Mouse (Mus musculus) intestine, embryonic 14.5 days (tissue): ENCODE measurements around the gene Psmd9. TPM values are rescaled to one million over a fixed set of nuclear protein-coding genes. Genes with fewer than 3 reads are reported as not detected.

Experiments used
- ATAC-seq: fragments of 200-750 bp; cut with Nextera tagmentation; replicated peaks from 2 replicates; pipeline ENCODE4 v1.8.0; 2017; ENCODE audit warnings: low read depth, moderate number of reproducible peaks, moderate TSS enrichment, moderate library complexity; ENCODE audit not compliant: low FRiP score, low TSS enrichment
- DNase-seq: peaks from one replicate; pipeline ENCODE4 v3.0.0-alpha.2; 2018; ENCODE audit warnings: low spot score
- H3K27ac ChIP-seq: fragments of 300-500 bp; sonication (generic); 2 replicates; pipeline ENCODE4 v1.5.1; 2014; ENCODE audit warnings: low read depth, mild to moderate bottlenecking, control low read depth
- H3K27me3 ChIP-seq: fragments of 300-500 bp; sonication (generic); replicated peaks from 2 replicates; pipeline ENCODE4 v1.6.1; 2014; ENCODE audit warnings: low read length, control low read depth; ENCODE audit not compliant: control insufficient read depth, insufficient read depth
- H3K36me3 ChIP-seq: fragments of 300-500 bp; sonication (generic); 2 replicates; pipeline ENCODE4 v1.6.1; 2014; ENCODE audit warnings: low read length, control low read depth; ENCODE audit not compliant: control insufficient read depth, insufficient read depth
- H3K4me1 ChIP-seq: fragments of 300-500 bp; sonication (generic); replicated peaks from 2 replicates; pipeline ENCODE4 v1.6.1; 2014; ENCODE audit warnings: low read length, control low read depth, mixed read lengths; ENCODE audit not compliant: control insufficient read depth, insufficient read depth
- H3K4me2 ChIP-seq: fragments of 300-500 bp; sonication (generic); 2 replicates; pipeline ENCODE4 v1.6.1; 2014; ENCODE audit warnings: low read length
- H3K4me3 ChIP-seq: fragments of 300-500 bp; sonication (generic); 2 replicates; pipeline ENCODE4 v1.5.1; 2014; ENCODE audit warnings: low read depth, low read length, control low read depth, mixed read lengths
- H3K9ac ChIP-seq: fragments of 300-500 bp; sonication (generic); 2 replicates; pipeline ENCODE4 v1.6.1; 2014; ENCODE audit warnings: mild to moderate bottlenecking, low read length
- H3K9me3 ChIP-seq: fragments of 300-500 bp; sonication (generic); 2 replicates; pipeline ENCODE4 v1.6.1; 2016; ENCODE audit warnings: low read length, control low read depth; ENCODE audit not compliant: control insufficient read depth
- WGBS: fragments of 180-500 bp; shearing (Covaris S2); extraction: QIAGEN DNeasy Blood & Tissue Kit; methylation state at CpG from one replicate; pipeline ENCODE4 v1.1.7; 2014; 5-methylcytosine and 5-hydroxymethylcytosine counted together
- polyA plus RNA-seq: library from polyadenylated mRNA; unstranded; fragments of >200 nt; fragmentation: Nextera tagmentation; extraction: Ambion mirVana; gene quantifications from 2 replicates; pipeline ENCODE4 v1.2.1, GENCODE M21; 2014

Psmd9 gene
- polyA plus RNA-seq, 1 experiment from 2014 or later, result 58.6 TPM

DNA sequence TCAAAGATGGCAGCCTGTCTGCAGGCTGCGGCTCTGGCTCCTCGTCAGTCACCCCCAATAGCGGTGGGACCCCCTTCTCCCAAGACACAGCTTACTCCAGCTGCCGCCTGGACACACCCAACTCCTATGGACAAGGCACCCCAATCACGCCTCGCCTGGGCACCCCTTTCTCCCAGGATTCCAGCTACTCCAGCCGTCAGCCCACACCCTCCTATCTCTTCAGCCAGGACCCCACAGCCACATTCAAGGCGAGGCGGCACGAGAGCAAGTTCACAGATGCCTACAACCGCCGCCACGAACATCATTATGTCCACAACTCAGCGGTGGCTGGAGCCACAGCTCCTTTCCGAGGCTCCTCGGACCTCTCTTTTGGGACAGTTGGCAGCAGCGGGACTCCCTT lies 21.6 kb upstream of the Psmd9 start:
- Histone ChIP-seq H3K4me3 (no peak overlapping the region), H3K4me1 (peaks cover 49% of the 10 kb centered on the region), H3K27me3 (no peaks in the 10 kb centered on the region), H3K36me3 (peaks cover 47% of the 10 kb centered on the region), H3K27ac (no peak overlapping the region), H3K9me3 (no peaks in the 10 kb centered on the region), H3K9ac (no peak overlapping the region), H3K4me2 (no peak overlapping the region)
- DNase-seq (no peak), ATAC-seq (no peak)
- 93% methylated on average over 17 of the region's 17 CpGs for WGBS

DNA sequence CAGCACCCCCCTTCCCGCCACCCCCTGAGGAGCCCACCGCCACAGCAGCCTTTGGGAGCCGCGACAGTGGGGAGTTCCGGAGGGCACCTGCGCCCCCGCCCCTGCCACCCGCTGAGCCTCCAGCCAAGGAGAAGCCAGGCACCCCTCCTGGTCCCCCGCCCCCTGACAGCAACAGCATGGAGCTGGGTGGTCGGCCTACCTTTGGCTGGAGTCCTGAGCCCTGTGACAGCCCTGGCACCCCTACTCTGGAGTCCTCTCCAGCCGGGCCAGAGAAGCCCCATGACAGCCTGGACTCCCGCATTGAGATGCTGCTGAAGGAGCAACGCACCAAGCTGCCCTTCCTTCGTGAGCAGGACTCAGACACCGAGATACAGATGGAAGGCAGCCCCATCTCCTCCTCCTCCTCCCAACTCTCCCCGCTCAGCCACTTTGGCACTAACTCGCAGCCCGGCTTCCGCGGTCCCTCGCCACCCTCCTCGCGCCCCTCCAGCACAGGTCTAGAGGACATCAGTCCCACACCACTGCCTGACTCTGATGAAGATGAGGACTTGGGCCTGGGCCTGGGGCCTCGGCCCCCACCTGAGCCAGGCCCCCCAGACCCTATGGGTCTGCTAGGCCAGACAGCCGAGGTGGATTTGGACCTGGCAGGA lies 21.0 kb upstream of the Psmd9 start:
- Histone ChIP-seq H3K9ac (no peak overlapping the region), H3K4me2 (no peak overlapping the region)

DNA sequence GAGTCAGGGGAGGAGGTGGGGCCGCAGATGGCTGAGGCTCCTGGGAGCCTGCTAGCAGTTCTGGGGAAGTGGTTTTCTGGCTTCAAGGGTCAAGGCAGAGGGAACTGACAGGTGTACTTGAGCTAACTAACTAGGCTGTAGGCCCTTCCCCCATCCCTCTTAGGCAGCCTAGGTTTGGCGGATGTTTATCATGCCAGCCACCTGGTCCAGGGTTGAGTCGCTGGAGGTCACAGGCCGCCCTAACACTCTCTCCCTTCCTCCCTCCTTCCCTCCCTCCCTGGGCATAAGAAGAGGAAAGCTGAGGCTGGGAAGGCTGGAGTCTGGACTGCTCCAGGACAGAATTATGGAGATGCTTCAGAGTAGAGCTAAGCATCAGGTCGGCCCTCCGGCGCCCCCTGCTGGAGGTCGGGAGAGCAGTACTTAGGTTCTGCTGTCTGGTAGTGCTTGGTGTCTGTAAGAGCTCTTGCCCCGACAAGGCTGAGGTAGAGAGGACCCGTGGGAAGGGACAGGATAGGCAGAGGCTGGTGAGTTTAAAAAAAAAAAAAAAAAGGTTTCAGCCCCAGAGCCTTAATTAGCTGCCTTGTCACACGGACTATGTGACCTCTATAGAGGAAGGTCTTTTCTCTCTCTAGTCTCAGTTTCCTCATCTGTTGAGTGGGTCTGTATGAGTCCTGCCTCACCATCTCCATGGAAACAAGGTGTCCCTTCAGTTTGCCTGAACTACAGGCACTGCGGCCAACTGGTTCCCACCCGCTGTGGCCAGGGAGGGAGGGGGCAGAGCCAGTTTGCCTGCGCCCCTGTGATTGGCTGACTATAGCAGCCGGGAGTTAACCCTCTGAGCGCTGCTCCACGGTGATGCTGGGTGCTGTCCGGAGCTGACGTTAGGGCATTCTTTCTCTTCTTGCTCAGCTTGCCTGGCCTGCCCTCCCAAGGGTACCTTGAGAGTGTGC lies 19.5 kb upstream of the Psmd9 start:
- H3K27ac ChIP-seq, result no peak overlapping the region; the same call in 1 of the 2 replicates
- DNase-seq (peak; percentile 96), ATAC-seq (peak; percentile 83)
- 7% methylated on average over 19 of the region's 19 CpGs for WGBS
- H3K9ac ChIP-seq, result no peak overlapping the region
- no peaks in the 10 kb centered on the region for H3K9me3 ChIP-seq
- peak overlapping the region; percentile 22 for H3K4me3 ChIP-seq
- H3K27me3 ChIP-seq, result no peaks in the 10 kb centered on the region
- H3K36me3 ChIP-seq, result peaks cover 68% of the 10 kb centered on the region
- peaks cover 39% of the 10 kb centered on the region for H3K4me1 ChIP-seq
- H3K4me2 ChIP-seq, result peak overlapping the region; percentile 44

More for the DNA sequence above, 21.0 kb upstream of the Psmd9 start:
- Histone ChIP-seq H3K4me1 (peaks cover 49% of the 10 kb centered on the region), H3K9me3 (no peaks in the 10 kb centered on the region), H3K36me3 (peaks cover 53% of the 10 kb centered on the region), H3K27me3 (no peaks in the 10 kb centered on the region), H3K27ac (no peak overlapping the region), H3K4me3 (no peak overlapping the region)
- ATAC-seq (no peak), DNase-seq (no peak)
- WGBS, result 81% methylated on average over 25 of the region's 25 CpGs

DNA sequence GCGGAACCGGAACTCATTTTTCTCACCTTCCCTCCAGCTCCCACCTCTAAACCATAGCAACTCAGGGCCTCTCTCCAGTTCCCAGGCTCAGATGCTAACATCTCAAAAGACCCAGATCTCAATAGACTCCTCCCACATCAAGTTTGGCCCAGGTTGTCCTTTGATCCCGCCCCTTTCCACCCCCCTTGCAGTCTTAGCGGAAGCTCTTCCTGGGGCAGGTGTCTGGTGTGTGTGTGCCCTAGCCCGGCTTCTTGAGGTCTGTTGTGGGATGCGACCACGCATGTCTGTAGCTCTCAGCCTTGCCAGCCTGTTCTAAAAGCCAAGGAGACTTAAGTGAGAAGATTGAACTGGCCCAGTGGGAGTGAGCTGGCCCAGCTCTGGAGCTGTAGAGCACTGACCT lies 18.6 kb upstream of the Psmd9 start:
- H3K9ac ChIP-seq, result no peak overlapping the region
- H3K4me3 ChIP-seq, result peak overlapping the region; percentile 22; the same call in 1 of the 2 replicates
- peaks cover 30% of the 10 kb centered on the region for H3K4me1 ChIP-seq
- DNase-seq, result no peak
- H3K36me3 ChIP-seq, result peaks cover 67% of the 10 kb centered on the region
- WGBS, result 25% methylated on average over 7 of the region's 7 CpGs
- ATAC-seq, result 0 out of 2 replicates have a peak, but pooled peaks have one; percentile 4
- H3K27me3 ChIP-seq, result no peaks in the 10 kb centered on the region
- H3K9me3 ChIP-seq, result no peaks in the 10 kb centered on the region
- H3K4me2 ChIP-seq, result peak overlapping the region; percentile 44
- H3K27ac ChIP-seq, result no peak overlapping the region

DNA sequence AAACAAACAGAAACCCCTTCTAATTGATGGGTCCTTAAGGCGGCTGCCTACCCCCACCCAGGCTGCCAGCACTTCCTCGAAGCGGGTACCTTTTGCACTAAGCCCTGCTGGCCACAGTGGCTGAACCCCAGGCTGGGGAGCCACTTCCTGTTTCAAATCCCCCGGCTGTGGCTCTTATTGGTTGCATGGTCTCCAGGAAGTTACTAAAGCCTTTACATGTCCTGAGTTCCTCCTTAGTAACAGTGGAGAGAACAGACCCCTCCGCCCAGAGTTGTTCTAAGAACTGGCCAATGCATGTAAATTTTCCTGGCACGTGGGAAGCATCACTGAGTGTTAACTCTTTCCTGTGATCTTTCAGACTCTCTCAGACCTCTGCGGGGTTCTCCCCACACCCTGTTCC lies 18.1 kb upstream of the Psmd9 start:
- Histone ChIP-seq H3K4me3 (no peak overlapping the region), H3K27me3 (no peaks in the 10 kb centered on the region), H3K4me1 (peaks cover 28% of the 10 kb centered on the region), H3K4me2 (peak overlapping the region; percentile 44), H3K9ac (no peak overlapping the region), H3K27ac (no peak overlapping the region), H3K36me3 (peaks cover 70% of the 10 kb centered on the region), H3K9me3 (no peaks in the 10 kb centered on the region)
- 24% methylated on average over 7 of the region's 7 CpGs for WGBS
- ATAC-seq, result no peak
- peak; percentile 66 for DNase-seq

DNA sequence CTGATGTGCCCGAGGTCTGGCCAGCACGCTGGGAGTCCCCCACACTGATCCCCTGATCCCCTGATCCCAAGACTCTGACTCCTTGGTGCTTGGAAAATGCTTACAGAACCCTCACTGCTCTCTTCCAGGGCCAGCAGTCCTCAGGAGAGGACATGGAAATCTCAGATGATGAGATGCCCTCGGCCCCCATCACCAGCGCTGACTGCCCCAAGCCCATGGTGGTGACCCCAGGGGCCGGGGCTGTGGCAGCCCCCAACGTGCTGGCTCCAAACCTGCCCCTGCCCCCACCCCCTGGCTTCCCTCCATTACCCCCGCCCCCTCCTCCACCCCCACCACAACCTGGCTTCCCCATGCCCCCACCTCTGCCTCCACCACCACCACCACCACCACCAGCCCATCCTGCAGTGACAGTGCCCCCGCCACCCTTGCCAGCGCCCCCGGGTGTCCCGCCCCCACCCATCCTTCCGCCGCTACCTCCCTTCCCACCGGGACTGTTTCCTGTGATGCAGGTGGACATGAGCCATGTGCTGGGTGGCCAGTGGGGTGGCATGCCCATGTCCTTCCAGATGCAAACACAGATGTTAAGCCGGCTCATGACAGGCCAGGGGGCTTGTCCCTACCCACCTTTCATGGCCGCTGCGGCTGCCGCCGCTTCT lies 17.4 kb upstream of the Psmd9 start:
- ATAC-seq, result no peak
- no peak for DNase-seq
- Histone ChIP-seq H3K36me3 (peaks cover 68% of the 10 kb centered on the region), H3K9me3 (no peaks in the 10 kb centered on the region), H3K4me2 (no peak overlapping the region; the same call in 1 of the 2 replicates), H3K4me1 (peaks cover 28% of the 10 kb centered on the region), H3K27ac (no peak overlapping the region), H3K9ac (no peak overlapping the region), H3K27me3 (no peaks in the 10 kb centered on the region), H3K4me3 (no peak overlapping the region)
- 95% methylated on average over 19 of the region's 19 CpGs for WGBS

DNA sequence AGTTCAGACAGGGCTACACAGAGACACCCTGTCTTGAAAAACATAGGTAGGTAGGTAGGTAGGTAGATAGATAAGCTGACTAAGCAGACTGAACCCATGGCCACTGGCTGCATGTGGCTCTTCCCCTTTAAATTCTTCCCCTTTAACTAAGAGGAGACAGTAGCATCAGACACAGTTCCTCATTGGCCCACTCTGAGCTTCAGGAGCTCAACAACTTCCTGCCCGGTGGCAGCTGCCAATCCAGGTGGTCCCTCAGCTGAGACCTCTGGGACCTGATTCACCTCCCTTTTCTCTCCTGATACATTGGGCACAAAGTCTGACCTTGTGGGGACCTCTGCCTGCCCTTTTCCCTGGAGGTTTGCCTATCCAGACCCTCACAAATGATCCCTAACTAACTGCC lies 16.3 kb upstream of the Psmd9 start:
- Histone ChIP-seq H3K36me3 (peaks cover 68% of the 10 kb centered on the region), H3K4me2 (no peak overlapping the region), H3K27me3 (no peaks in the 10 kb centered on the region), H3K4me3 (no peak overlapping the region), H3K27ac (no peak overlapping the region), H3K4me1 (peaks cover 28% of the 10 kb centered on the region), H3K9ac (no peak overlapping the region), H3K9me3 (no peaks in the 10 kb centered on the region)
- DNase-seq (no peak), ATAC-seq (no peak)
- 80% methylated on average over 1 of the region's 1 CpGs for WGBS

DNA sequence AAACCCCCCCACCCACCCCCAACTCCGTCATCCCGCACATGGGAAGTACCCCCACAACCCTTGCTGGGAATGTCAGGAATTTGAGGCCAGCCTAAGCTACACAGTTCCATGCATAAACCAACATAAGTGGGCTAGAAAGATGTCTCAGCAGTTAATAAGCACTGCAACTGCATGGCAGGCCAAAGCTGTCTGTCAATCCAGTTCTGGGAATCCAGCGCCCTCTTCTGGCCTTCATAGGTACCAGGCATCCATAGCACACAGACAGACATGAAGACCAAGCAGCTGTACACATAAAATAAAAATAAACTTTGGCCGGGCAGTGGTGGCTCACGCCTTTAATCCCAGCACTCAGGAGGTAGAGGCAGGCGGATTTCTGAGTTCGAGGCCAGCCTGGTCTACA lies 13.8 kb upstream of the Psmd9 start:
- Histone ChIP-seq H3K4me1 (peaks cover 13% of the 10 kb centered on the region), H3K4me2 (no peak overlapping the region), H3K27ac (no peak overlapping the region), H3K36me3 (peaks cover 81% of the 10 kb centered on the region), H3K27me3 (no peaks in the 10 kb centered on the region), H3K9me3 (no peaks in the 10 kb centered on the region), H3K9ac (no peak overlapping the region), H3K4me3 (no peak overlapping the region)
- ATAC-seq (no peak; the same call in 1 of the 2 replicates), DNase-seq (peak; percentile 66)
- WGBS, result 57% methylated on average over 7 of the region's 7 CpGs
